Mouse (Mus musculus) embryonic facial prominence, embryonic 10.5 days (tissue): ENCODE data around the gene Gart. TPM values are rescaled to one million over a fixed set of nuclear protein-coding genes. Genes with fewer than 3 reads are reported as not detected.
A peak's percentile ranks its signal among the peaks of the same experiment; 100 is the strongest.

Experiments used
- DNase-seq: peaks from one replicate; pipeline ENCODE4 v3.0.0-alpha.2; 2017; ENCODE audit warnings: low spot score
- H3K27ac ChIP-seq: fragments of 300-500 bp; sonication (generic); replicated peaks from 2 replicates; pipeline ENCODE4 v1.5.1; 2016; ENCODE audit warnings: mild to moderate bottlenecking
- H3K27me3 ChIP-seq: fragments of 300-500 bp; sonication (generic); replicated peaks from 2 replicates; pipeline ENCODE4 v1.6.1; 2016; ENCODE audit warnings: low read depth, mild to moderate bottlenecking; ENCODE audit not compliant: poor library complexity, severe bottlenecking
- H3K36me3 ChIP-seq: fragments of 300-500 bp; sonication (generic); replicated peaks from 2 replicates; pipeline ENCODE4 v1.6.1; 2016; ENCODE audit warnings: mild to moderate bottlenecking, moderate library complexity
- H3K4me1 ChIP-seq: fragments of 300-500 bp; sonication (generic); 2 replicates; pipeline ENCODE4 v1.6.1; 2016
- H3K4me3 ChIP-seq: fragments of 300-500 bp; sonication (generic); 2 replicates; pipeline ENCODE4 v1.5.1; 2016; ENCODE audit warnings: mild to moderate bottlenecking, moderate library complexity
- H3K9me3 ChIP-seq: fragments of 300-500 bp; sonication (generic); 2 replicates; pipeline ENCODE4 v1.6.1; 2016; ENCODE audit warnings: mild to moderate bottlenecking
- WGBS: fragments of 180-500 bp; shearing (Covaris S2); methylation state at CpG from one replicate; pipeline ENCODE4 v1.1.7; 2016; 5-methylcytosine and 5-hydroxymethylcytosine counted together
- polyA plus RNA-seq: library from polyadenylated mRNA; unstranded; fragments of >200 nt; fragmentation: Nextera tagmentation; extraction: Ambion mirVana; gene quantifications from 2 replicates; pipeline ENCODE4 v1.2.1, GENCODE M21; 2016

The Gart gene
- polyA plus RNA-seq, 1 experiment from 2014 or later: 168 TPM

- H3K27me3 ChIP-seq: peaks cover 41% of the 10 kb centered on the region
- peak; percentile 64 for DNase-seq
- peak overlapping the region; percentile 88 for H3K4me3 ChIP-seq
- H3K9me3 ChIP-seq: no peaks in the 10 kb centered on the region
- H3K4me1 ChIP-seq: peaks cover 20% of the 10 kb centered on the region
- peaks cover 3% of the 10 kb centered on the region; the same call in 1 of the 2 replicates for H3K36me3 ChIP-seq
- peak overlapping the region; percentile 81 for H3K27ac ChIP-seq
- under 1% methylated on average over 75 of the region's 75 CpGs for WGBS
These were observed 49.7 kb downstream of the Gart start for GRCm38 (mm10) chr16:91596779-91597671.

GRCm38 (mm10) chr16:91596397-91596778 lies 50.4 kb downstream of the Gart start:
- no peak for DNase-seq
- Histone ChIP-seq H3K27me3 (peaks cover 39% of the 10 kb centered on the region), H3K4me3 (peak overlapping the region; percentile 88), H3K9me3 (no peaks in the 10 kb centered on the region), H3K27ac (no peak overlapping the region), H3K36me3 (peaks cover 3% of the 10 kb centered on the region; the same call in 1 of the 2 replicates), H3K4me1 (peaks cover 23% of the 10 kb centered on the region)
- 23% methylated on average over 9 of the region's 9 CpGs for WGBS

GRCm38 (mm10) chr16:91595076-91595475 lies 51.7 kb downstream of the Gart start:
- Histone ChIP-seq H3K36me3 (peaks cover 3% of the 10 kb centered on the region; the same call in 1 of the 2 replicates), H3K27ac (no peak overlapping the region), H3K4me3 (no peak overlapping the region), H3K4me1 (peaks cover 23% of the 10 kb centered on the region), H3K9me3 (no peaks in the 10 kb centered on the region), H3K27me3 (peaks cover 36% of the 10 kb centered on the region)
- WGBS: 82% methylated on average over 6 of the region's 6 CpGs
- no peak for DNase-seq

- WGBS: 78% methylated on average over 3 of the region's 3 CpGs
- H3K36me3 ChIP-seq: peaks cover 3% of the 10 kb centered on the region; the same call in 1 of the 2 replicates
- no peak for DNase-seq
- H3K27me3 ChIP-seq: peaks cover 22% of the 10 kb centered on the region
- peaks cover 29% of the 10 kb centered on the region for H3K4me1 ChIP-seq
- no peak overlapping the region for H3K4me3 ChIP-seq
- no peaks in the 10 kb centered on the region for H3K9me3 ChIP-seq
- no peak overlapping the region for H3K27ac ChIP-seq
These were observed 53.5 kb downstream of the Gart start for GRCm38 (mm10) chr16:91593262-91593661.

GRCm38 (mm10) chr16:91592162-91592561 lies 54.6 kb downstream of the Gart start:
- 68% methylated on average over 8 of the region's 8 CpGs for WGBS

GRCm38 (mm10) chr16:91588703-91589102 lies 58.0 kb downstream of the Gart start:
- no peak overlapping the region for H3K4me3 ChIP-seq
- H3K27ac ChIP-seq: no peak overlapping the region
- 85% methylated on average over 3 of the region's 3 CpGs for WGBS
- peaks cover 19% of the 10 kb centered on the region for H3K4me1 ChIP-seq
- H3K27me3 ChIP-seq: no peaks in the 10 kb centered on the region
- no peak for DNase-seq
- no peaks in the 10 kb centered on the region for H3K9me3 ChIP-seq
- H3K36me3 ChIP-seq: peaks cover 24% of the 10 kb centered on the region

More at GRCm38 (mm10) chr16:91592162-91592561, 54.6 kb downstream of the Gart start:
- H3K9me3 ChIP-seq: no peaks in the 10 kb centered on the region
- no peak overlapping the region for H3K27ac ChIP-seq
- no peak overlapping the region for H3K4me3 ChIP-seq
- no peak for DNase-seq
- H3K27me3 ChIP-seq: peaks cover 18% of the 10 kb centered on the region
- peaks cover 3% of the 10 kb centered on the region; the same call in 1 of the 2 replicates for H3K36me3 ChIP-seq
- H3K4me1 ChIP-seq: peaks cover 29% of the 10 kb centered on the region

GRCm38 (mm10) chr16:91587730-91588453 lies 58.9 kb downstream of the Gart start:
- no peak for DNase-seq
- Histone ChIP-seq H3K27ac (no peak overlapping the region), H3K27me3 (no peaks in the 10 kb centered on the region), H3K4me3 (no peak overlapping the region), H3K9me3 (no peaks in the 10 kb centered on the region), H3K36me3 (peaks cover 24% of the 10 kb centered on the region), H3K4me1 (peaks cover 17% of the 10 kb centered on the region)
- 64% methylated on average over 6 of the region's 6 CpGs for WGBS

GRCm38 (mm10) chr16:91586244-91586643 lies 60.5 kb downstream of the Gart start:
- Histone ChIP-seq H3K4me1 (0 out of 2 replicates have a peak, but pooled peaks cover 6% of the 10 kb centered on the region), H3K27ac (no peak overlapping the region), H3K4me3 (no peak overlapping the region), H3K27me3 (no peaks in the 10 kb centered on the region), H3K36me3 (peaks cover 30% of the 10 kb centered on the region), H3K9me3 (no peaks in the 10 kb centered on the region)
- no peak for DNase-seq
- WGBS: 90% methylated on average over 6 of the region's 6 CpGs

GRCm38 (mm10) chr16:91585617-91586016 lies 61.1 kb downstream of the Gart start:
- Histone ChIP-seq H3K4me3 (no peak overlapping the region), H3K9me3 (no peaks in the 10 kb centered on the region), H3K36me3 (peaks cover 36% of the 10 kb centered on the region), H3K4me1 (0 out of 2 replicates have a peak, but pooled peaks cover 6% of the 10 kb centered on the region), H3K27ac (no peak overlapping the region), H3K27me3 (no peaks in the 10 kb centered on the region)
- no peak for DNase-seq
- WGBS: 91% methylated on average over 5 of the region's 5 CpGs

GRCm38 (mm10) chr16:91582307-91582706 lies 64.4 kb downstream of the Gart start:
- peak; percentile 42 for DNase-seq

GRCm38 (mm10) chr16:91578980-91579720 lies 67.6 kb downstream of the Gart start:
- Histone ChIP-seq H3K9me3 (no peaks in the 10 kb centered on the region), H3K4me1 (no peaks in the 10 kb centered on the region), H3K27me3 (no peaks in the 10 kb centered on the region), H3K27ac (no peak overlapping the region), H3K4me3 (no peak overlapping the region), H3K36me3 (peaks cover 24% of the 10 kb centered on the region)
- DNase-seq: no peak
- 85% methylated on average over 14 of the region's 14 CpGs for WGBS

More at GRCm38 (mm10) chr16:91582307-91582706, 64.4 kb downstream of the Gart start:
- Histone ChIP-seq H3K27ac (no peak overlapping the region), H3K36me3 (peaks cover 36% of the 10 kb centered on the region), H3K9me3 (no peaks in the 10 kb centered on the region), H3K27me3 (no peaks in the 10 kb centered on the region), H3K4me1 (no peaks in the 10 kb centered on the region), H3K4me3 (no peak overlapping the region)
- 58% methylated on average over 2 of the region's 2 CpGs for whole genome bisulfite sequencing

- no peaks in the 10 kb centered on the region for H3K9me3 ChIP-seq
- DNase-seq: no peak
- H3K4me1 ChIP-seq: no peaks in the 10 kb centered on the region; the same call in 1 of the 2 replicates
- no peak overlapping the region for H3K4me3 ChIP-seq
- 76% methylated on average over 13 of the region's 13 CpGs for WGBS
- H3K27me3 ChIP-seq: no peaks in the 10 kb centered on the region
- no peak overlapping the region for H3K27ac ChIP-seq
- H3K36me3 ChIP-seq: peaks cover 12% of the 10 kb centered on the region
These were observed 71.6 kb downstream of the Gart start for GRCm38 (mm10) chr16:91575151-91575550.
